Mouse (Mus musculus): ENCODE data around the gene Amt.
A peak's percentile ranks its signal among the peaks of the same experiment; 100 is the strongest.
"Not testable (repeated sequence)": the region's sequence is repeated elsewhere in the genome, so short reads cannot be mapped to it uniquely, and the experiment has no call there.

The Amt gene

GRCm38 (mm10) chr9:108296453-108297355 lies at the start of gene Amt:
Amt (plus strand) TSS chr9:108296853.
- DNase-seq: no peak

- no peak for DNase-seq
Observed at GRCm38 (mm10) chr9:108248957-108249356, 47.7 kb upstream of the Amt start.

GRCm38 (mm10) chr9:108251877-108252276 lies 44.8 kb upstream of the Amt start:
- DNase-seq: no peak

GRCm38 (mm10) chr9:108252766-108253165 lies 43.9 kb upstream of the Amt start:
- no peak for DNase-seq

- DNase-seq: no peak
Observed at GRCm38 (mm10) chr9:108260526-108260925, 36.1 kb upstream of the Amt start.

- DNase-seq: no peak
Observed at GRCm38 (mm10) chr9:108261865-108262264, 34.8 kb upstream of the Amt start.

GRCm38 (mm10) chr9:108262494-108263049 lies 34.1 kb upstream of the Amt start:
- DNase-seq: no peak

- DNase-seq: peak; percentile 70
Observed at GRCm38 (mm10) chr9:108263131-108263681, 33.4 kb upstream of the Amt start.

GRCm38 (mm10) chr9:108263690-108264190 lies 32.9 kb upstream of the Amt start, which contains the start of gene Dag1:
Dag1 (minus strand) TSS chr9:108263958.
- DNase-seq: peak; percentile 97

- no peak for DNase-seq
Observed at GRCm38 (mm10) chr9:108264191-108264921, 32.3 kb upstream of the Amt start.

- no peak for DNase-seq
Observed at GRCm38 (mm10) chr9:108266261-108266935, 30.3 kb upstream of the Amt start.

GRCm38 (mm10) chr9:108267691-108268090 lies 29.0 kb upstream of the Amt start:
- no peak for DNase-seq

- not testable (repeated sequence) for DNase-seq
Observed at GRCm38 (mm10) chr9:108268701-108269100, 28.0 kb upstream of the Amt start.

GRCm38 (mm10) chr9:108271941-108272340 lies 24.7 kb upstream of the Amt start:
- no peak for DNase-seq

- DNase-seq: no peak
Observed at GRCm38 (mm10) chr9:108272691-108273090, 24.0 kb upstream of the Amt start.

- no peak for DNase-seq
Observed at GRCm38 (mm10) chr9:108273485-108273884, 23.2 kb upstream of the Amt start.

GRCm38 (mm10) chr9:108274476-108275330 lies 21.9 kb upstream of the Amt start:
- DNase-seq: no peak

GRCm38 (mm10) chr9:108275331-108275659 lies 21.4 kb upstream of the Amt start:
- DNase-seq: no peak

GRCm38 (mm10) chr9:108278697-108279450 lies 17.8 kb upstream of the Amt start:
- DNase-seq: peak; percentile 58

GRCm38 (mm10) chr9:108280071-108280828 lies 16.4 kb upstream of the Amt start:
- no peak for DNase-seq

Data from thymus, postnatal 14 days (tissue).